Mouse (Mus musculus) stomach, postnatal 0 days (tissue): ENCODE measurements at regions not wholly inside any gene's neighbourhood (a gene's known extent, or its start where the extent isn't known, plus 50 kb on each side); places are given as distances from the start of the nearest gene placed in this dataset.

Source experiments
- CTCF ChIP-seq: IDR thresholded peaks from 2 replicates; pipeline ENCODE4 v1.5.1; 2016; ENCODE audit warnings: antibody characterized with exemption, low read depth, mild to moderate bottlenecking, moderate library complexity
- EP300 ChIP-seq: optimal IDR thresholded peaks from 2 replicates; pipeline ENCODE3; 2016; ENCODE audit warnings: antibody characterized with exemption

DNA sequence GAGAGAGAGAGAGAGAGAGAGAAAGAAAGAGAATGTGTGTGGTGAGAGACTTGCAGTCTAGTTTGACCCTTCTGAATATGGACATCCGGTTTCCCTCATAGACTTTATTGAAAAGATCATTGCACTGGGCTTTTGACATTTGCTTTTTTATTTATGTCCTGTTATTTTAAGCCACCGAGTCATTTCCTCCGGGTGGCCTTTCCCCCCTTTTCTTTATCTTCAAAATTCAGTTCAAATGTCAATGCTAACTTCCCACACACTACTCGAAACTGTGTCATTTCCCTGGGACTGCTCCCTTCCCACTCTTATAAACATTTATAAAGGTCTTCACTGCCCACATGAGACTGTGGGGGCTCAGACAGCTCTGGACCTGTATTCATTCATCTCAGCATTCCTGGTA, 330.9 kb upstream of the Eif4g2 start:
- TF ChIP-seq CTCF (no peak), EP300 (no peak)
